Mouse (Mus musculus): ENCODE data around the gene Ankrd9. TPM values are rescaled to one million over a fixed set of nuclear protein-coding genes. Genes with fewer than 3 reads are reported as not detected.

Ankrd9 gene
- total RNA-seq, 2 experiments from 2014 or later, result 9.1 to 9.7 TPM

DNA sequence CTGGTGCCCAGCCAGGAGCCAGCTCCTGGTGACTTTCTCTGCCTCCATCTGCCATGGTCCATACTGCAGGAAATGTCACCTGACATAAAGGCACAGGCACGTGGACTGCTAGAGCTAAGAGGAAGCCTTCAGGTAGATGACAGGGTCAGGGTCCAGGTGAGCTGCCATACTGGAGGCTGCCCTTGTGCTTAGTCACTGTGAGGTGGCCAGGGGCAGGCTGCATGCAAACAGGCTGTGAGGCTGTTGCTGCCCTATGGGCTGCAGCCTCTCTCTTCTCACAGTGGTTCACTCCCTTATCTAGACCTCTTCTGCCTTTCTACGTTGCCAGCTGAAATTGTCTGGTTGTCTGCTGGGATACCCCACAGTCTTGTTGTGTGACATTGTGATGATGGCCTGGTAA, 11.7 kb downstream of the Ankrd9 start:
- DNase-seq (ENCODE audit: low spot score in 2 of 2), result no peak

DNA sequence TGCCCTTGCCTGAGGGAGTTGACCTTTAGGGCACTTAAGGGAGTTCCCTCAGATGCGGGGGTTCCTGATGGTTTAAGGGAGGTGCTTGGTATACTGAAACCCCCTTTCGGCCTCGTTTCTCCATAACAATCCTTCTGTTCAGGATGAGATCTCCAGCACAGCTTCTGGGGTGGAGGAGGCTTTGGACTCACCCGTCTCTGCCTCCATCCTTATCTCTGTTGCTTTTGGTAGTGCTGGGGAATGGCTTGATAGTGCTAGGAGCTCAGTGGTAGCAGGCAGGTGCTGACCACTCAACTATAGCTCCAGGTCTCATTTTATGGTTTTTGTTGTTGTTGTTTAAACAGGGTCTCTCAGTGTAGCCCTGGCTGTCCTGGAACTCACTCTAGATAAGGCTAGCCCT, 12.8 kb downstream of the Ankrd9 start:
- no peak for DNase-seq (ENCODE audit: low spot score in 2 of 2)

DNA sequence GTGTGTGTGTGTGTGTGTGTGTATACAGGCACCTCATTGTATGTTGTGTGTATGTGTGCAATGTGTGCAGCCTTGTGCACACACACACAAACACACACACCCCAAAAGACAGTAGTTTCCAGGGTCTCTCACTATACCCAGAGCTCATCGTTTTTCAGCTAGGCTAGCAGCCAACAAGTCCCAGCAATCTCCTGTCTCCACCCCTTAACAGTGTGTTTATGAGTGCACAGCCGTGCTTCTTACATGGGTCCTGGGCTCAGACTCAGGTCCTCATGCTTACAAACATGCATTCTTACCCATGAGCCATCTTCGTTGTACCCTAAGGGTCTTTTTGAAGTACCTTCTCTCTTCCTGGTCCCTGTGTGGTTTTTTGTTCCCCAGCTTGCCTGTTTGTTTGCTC, 13.3 kb downstream of the Ankrd9 start:
- DNase-seq (ENCODE audit: low spot score in 2 of 2), result no peak

GRCm38 (mm10) chr12:110961973-110962372, 16.9 kb downstream of the Ankrd9 start:
- no peak for DNase-seq (ENCODE audit: low spot score in 2 of 2)

DNA sequence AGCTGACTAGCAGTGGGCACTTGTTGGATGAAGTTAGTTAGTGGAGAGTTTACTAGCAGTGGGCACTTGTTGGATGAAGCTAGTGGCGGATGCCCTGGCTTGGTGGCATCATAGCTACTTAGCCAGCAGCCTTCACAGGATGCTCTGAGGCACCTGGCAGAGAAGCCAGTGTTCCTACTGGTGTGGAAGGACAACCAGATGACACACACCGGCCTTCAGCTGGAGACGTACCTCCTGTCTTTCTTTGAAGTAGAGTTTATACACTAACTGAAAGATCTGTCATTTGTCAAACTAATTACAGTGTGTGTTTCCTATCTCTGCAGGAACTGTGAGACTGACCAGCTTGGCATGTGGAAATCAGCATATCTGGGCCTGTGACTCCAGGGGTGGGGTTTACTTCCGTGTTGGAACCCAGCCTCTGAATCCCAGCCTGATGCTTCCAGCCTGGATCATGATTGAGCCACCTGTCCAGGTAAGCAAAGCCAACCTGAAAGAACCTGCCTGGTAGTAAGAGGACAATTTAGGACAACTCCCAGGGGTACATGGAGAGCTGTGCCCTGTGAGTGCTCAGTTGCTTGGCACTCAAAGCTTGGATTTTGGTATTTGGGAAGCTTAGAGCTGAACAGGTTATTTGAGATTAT, 24.4 kb downstream of the Ankrd9 start:
- no peak for DNase-seq (ENCODE audit: low spot score in 2 of 2)

DNA sequence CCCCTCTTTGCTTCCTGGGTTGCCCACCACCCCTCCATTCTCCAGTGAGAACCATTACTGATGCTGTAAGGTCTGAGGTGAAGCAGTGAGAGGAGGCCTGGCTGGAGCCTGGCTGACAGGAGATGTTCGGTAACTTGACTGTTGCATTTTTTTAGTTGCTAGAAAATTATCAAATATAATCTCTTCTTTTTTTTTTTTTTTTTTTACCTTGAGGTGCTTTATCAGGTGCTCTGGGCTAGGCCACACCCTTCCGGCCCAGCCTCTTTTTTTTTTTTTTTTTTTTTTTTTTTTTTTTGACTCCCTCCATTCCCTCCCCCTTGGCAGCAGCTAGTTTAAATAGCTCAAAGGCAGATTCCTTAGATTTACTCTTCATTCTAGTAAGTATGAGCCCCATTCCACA, 24.9 kb downstream of the Ankrd9 start:
- no peak for DNase-seq (ENCODE audit: low spot score in 2 of 2)

DNA sequence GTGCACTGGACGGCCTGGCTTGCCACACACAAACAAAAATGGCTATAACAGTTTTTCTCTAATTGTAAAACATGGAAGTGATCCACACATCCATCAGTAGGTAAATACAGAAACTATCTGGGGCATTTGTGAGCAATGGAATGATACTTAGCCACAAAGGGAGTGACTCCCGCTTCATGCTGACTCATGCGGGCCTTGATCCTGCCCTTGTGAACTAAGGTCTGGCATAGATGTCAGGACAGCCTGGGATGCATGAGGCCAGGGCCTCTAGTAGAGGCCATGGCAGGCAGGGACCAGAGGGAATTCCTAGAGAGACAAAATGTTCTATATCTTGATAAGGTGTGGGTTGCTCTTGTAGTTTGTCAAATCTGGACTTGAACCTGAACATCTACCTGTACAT, 25.4 kb downstream of the Ankrd9 start:
- no peak for DNase-seq (ENCODE audit: low spot score in 2 of 2)

- DNase-seq (ENCODE audit: low spot score in 2 of 2), result no peak
These were observed 26.0 kb downstream of the Ankrd9 start for GRCm38 (mm10) chr12:110952628-110953385.

- no peak for DNase-seq (ENCODE audit: low spot score in 2 of 2)
These were observed 27.6 kb downstream of the Ankrd9 start for GRCm38 (mm10) chr12:110951236-110951635.

GRCm38 (mm10) chr12:110950151-110950550, 28.7 kb downstream of the Ankrd9 start:
- no peak for DNase-seq (ENCODE audit: low spot score in 2 of 2)

DNA sequence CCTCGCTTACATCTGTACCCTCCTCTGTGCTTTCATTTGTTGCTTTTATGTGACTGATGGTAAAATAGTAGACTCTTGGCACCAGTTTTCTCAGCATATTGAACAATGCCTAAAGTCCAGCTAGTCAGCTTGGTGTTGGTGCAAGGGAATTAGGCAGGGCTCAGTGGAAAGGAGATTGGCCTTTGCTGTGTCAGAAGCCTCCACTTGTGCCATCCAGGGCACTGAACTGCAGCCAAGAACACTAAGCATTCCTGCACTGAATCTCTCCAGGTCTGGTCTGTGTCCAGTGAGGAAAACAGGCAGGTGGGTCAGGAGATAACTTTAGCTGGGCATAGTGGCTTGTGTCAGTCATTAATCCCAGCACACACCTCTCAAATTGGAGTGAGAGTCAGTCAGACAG, 29.4 kb downstream of the Ankrd9 start:
- no peak for DNase-seq (ENCODE audit: low spot score in 2 of 2)

DNA sequence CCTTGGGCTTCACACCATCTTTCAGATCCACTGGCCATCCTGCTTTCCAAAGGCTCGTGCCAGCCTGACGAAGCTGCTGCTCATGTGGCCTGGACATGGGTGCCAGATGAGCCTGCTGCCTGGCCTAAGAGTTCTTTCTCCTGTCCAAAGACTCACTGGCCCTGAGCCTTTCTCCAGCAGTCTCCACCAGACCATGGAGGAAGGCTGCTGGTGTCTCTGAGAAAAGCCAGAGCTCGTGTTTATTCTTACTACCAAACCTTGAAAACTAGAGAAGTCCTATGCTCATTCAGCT, 30.0 kb downstream of the Ankrd9 start:
- no peak for DNase-seq (ENCODE audit: low spot score in 2 of 2)

GRCm38 (mm10) chr12:110948082-110948909, 30.5 kb downstream of the Ankrd9 start:
- DNase-seq (ENCODE audit: low spot score in 2 of 2), result no peak

DNA sequence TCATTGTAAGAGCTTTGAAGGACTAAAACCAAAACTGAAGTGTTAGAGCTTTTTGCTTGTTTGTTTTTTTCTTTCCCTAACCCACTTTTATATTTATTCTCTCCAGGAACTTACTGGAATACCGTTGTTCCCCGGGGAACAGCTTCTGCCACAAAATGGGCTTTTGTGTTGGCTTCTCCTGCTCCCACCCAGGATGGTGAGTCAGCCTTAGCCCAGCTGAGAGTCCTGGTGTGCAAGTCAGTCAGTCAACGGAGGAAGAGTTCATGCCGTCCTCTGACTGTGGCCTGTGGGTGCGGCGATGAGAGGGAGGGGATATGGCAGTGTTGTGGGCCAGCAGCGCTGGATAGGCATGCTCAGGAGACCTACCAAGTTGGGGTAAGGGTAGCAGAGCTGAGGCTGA, 32.6 kb downstream of the Ankrd9 start:
- no peak for DNase-seq (ENCODE audit: low spot score in 2 of 2)

- DNase-seq (ENCODE audit: low spot score in 2 of 2), result no peak
These were observed 38.0 kb downstream of the Ankrd9 start for GRCm38 (mm10) chr12:110940869-110941268.

DNA sequence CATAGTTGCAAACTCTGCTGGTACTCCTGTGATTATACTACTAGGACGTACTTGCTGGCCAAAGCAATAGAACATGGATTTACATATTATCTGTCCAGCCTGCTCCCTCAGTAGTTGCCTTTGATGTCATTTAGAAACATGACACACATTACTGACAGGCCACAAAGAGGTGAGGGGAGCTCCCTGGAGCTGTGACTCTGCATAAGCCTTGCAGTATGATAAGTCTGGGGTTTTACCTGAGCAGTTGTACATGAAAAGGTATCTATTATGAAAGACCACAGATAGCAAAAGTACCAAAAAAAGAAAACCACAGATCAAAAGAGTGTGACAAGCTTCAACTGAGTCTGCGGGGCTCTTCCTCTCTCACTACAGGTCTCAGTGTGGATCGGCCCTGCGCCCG, 39.5 kb downstream of the Ankrd9 start:
- no peak for DNase-seq (ENCODE audit: low spot score in 2 of 2)

GRCm38 (mm10) chr12:110937496-110937895, 41.3 kb downstream of the Ankrd9 start:
- DNase-seq (ENCODE audit: low spot score in 2 of 2), result no peak

DNA sequence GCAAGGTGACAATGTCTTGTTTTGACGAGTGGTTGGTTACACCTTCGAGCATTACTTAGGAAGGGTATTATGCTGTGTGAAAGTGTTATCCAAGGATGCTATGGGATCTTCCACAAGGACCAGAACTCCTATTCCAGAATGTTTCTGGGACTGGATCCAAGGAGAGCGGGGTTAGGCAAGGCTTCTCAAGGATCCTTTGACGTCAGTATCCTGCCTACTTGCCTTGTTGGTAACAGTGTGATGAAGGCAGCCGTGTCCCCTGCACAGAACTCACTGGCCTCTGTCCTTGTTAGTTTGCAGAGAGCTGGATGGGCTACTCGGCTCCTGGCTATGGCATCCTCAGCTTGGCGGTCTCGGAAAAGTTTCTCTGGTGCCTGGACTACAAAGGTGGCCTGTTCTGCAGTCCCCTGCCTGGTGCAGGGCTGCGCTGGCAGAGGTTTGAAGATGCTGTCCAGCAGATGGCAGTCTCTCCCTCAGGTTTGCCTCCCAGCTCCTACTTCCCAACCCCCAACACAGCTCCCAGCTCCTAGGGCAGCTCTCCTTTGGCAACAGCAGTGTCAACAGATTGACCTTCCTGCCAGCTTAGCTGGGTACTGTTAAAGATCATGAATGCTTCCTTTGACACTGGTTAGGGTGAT, 42.7 kb downstream of the Ankrd9 start:
- peak; percentile 48 to 66 for DNase-seq (ENCODE audit: low spot score in 2 of 2)

DNA sequence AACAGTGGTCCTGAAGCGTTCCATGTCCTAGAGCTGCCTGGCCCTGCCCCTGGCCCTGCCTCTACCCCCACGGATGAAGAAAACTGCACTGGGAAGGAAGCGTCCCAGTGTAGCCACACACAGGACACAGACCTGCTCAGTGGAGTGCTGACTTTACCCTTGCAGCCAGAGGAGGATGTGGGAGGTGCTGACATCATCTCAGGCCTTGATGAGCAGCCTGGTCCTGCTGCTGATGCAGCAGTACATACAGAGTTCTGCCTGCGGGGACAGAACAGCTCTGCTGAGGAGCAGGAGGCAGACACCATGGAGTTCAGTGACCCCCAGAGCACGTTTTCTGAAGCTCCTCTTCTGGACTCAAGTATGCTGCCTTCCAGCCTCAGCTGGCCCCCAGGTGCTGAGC, 46.0 kb downstream of the Ankrd9 start:
- DNase-seq (ENCODE audit: low spot score in 2 of 2), result no peak

All from adrenal gland, postnatal 4 days (tissue).